Mouse (Mus musculus): ENCODE measurements around the gene Mff.

DNA sequence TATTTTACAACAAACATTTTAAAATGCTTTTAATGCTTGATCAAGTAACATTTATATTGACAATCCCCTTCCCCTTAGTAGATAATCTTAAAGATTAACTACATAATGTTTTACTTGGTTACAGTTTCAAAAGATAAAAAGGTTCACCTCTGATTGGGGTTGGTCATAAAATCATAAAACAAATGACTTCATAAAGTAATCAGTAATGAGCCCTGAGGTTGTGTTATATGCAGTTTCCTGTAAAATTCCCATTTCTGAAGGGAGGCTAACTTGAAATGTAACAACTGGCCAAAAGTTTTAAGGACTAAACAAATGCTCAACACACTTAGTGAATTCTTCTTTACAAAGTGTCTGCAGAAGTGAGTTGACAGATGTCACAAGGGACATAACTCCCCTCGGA is 41.5 kb downstream of the Mff start:
- TF ChIP-seq GATA1 (IDR thresholded peaks at IDR 0.05; ENCODE audit: borderline replicate concordance, low read length) (no peak), CTCF (IDR thresholded peaks at IDR 0.05; ENCODE audit: low read depth, low read length) (no peak), TAL1 (conservative IDR thresholded peaks at IDR 0.05; ENCODE audit: low read depth, low read length) (no peak), POLR2AphosphoS5 (IDR thresholded peaks at IDR 0.05; ENCODE audit: insufficient replicate concordance, low read depth, low read length) (no peak), GATA2 (IDR thresholded peaks at IDR 0.05; ENCODE audit: borderline replicate concordance, low read depth, low read length) (no peak)

All from G1E (cell line).